Mouse (Mus musculus) G1E (cell line): ENCODE data around the gene Prpf40b.

Experiments used
- CTCF ChIP-seq: IDR thresholded peaks from 2 replicates; pipeline ENCODE4 v1.5.1; 2012; ENCODE audit warnings: low read depth, low read length, inconsistent platforms, mixed read lengths
- GATA1 ChIP-seq: IDR thresholded peaks from 2 replicates; pipeline ENCODE4 v1.6.1; 2012; ENCODE audit warnings: borderline replicate concordance, low read length, inconsistent platforms, mixed read lengths
- GATA2 ChIP-seq: IDR thresholded peaks from 2 replicates; pipeline ENCODE4 v1.6.1; 2012; ENCODE audit warnings: low read depth, low read length, inconsistent platforms, borderline replicate concordance
- POLR2AphosphoS5 ChIP-seq: IDR thresholded peaks from 2 replicates; pipeline ENCODE4 v1.6.1; 2012; ENCODE audit warnings: low read depth, low read length, inconsistent platforms; ENCODE audit not compliant: insufficient replicate concordance

DNA sequence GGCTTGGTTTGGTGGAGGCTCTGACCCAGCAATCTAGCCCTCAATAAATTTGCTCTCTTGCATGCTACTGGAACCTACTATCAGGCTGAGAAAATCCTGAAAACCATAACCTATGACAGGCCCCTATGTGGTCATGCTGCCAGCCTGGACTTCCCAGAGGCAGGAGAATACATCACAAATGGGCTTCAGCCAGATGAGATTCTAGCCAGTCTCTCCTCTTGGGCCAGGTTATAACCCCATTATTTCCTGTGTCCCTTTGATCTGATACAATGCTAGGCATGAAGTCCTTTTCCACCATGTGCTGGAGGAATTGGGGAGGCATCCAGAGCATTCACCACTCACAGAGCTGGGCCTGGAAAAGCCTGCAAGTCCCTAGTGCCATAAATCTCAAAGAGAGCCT lies 37.2 kb downstream of the Prpf40b start:
- TF ChIP-seq CTCF: no peak
- no peak for TF ChIP-seq GATA1
- TF ChIP-seq GATA2: no peak
- no peak for TF ChIP-seq POLR2AphosphoS5
